Mouse (Mus musculus): ENCODE results near the gene Nr6a1. TPM values are rescaled to one million over a fixed set of nuclear protein-coding genes. Genes with fewer than 3 reads are reported as not detected.

Gene Nr6a1
- total and polyA plus RNA-seq, 2 experiments: 5.9 to 14.8 TPM

- DNase-seq (ENCODE audit: extremely low read depth, low read depth, low spot score): no peak
- H3K4me3 ChIP-seq (ENCODE audit: insufficient read depth, low read depth, low read length): no peak overlapping the region
- H3K27me3 ChIP-seq (ENCODE audit: control insufficient read depth, insufficient read depth, low read length): no peaks in the 10 kb centered on the region
- H3K9ac ChIP-seq (ENCODE audit: low read depth, low read length): no peak overlapping the region
- H3K79me2 ChIP-seq (ENCODE audit: control insufficient read depth, insufficient read depth, low read length): peaks cover 3% of the 10 kb centered on the region; the same call in 1 of the 2 replicates
- no peaks in the 10 kb centered on the region for H3K36me3 ChIP-seq (ENCODE audit: control insufficient read depth, insufficient read depth, low read length)
- TF ChIP-seq POLR2A (IDR thresholded peaks at IDR 0.05; ENCODE audit: extremely low read depth, insufficient read depth, low read length): no peak
- no peak for TF ChIP-seq CTCF (IDR thresholded peaks at IDR 0.05; ENCODE audit: low read depth, low read length)
- H3K27ac ChIP-seq (replicated peaks; ENCODE audit: insufficient read depth, low read depth, low read length): no peak overlapping the region
- WGBS: 67% methylated on average over 2 of the region's 2 CpGs
- H3K4me1 ChIP-seq (ENCODE audit: control insufficient read depth, insufficient read depth, low read length): peaks cover 9% of the 10 kb centered on the region
Observed at GRCm38 (mm10) chr2:38777326-38777725, 150.2 kb downstream of the Nr6a1 start.

- no peaks in the 10 kb centered on the region for H3K27me3 ChIP-seq (ENCODE audit: control insufficient read depth, insufficient read depth, low read length)
- WGBS: 18% methylated on average over 2 of the region's 2 CpGs
- peaks cover under 1% of the 10 kb centered on the region; the same call in 1 of the 2 replicates for H3K79me2 ChIP-seq (ENCODE audit: control insufficient read depth, insufficient read depth, low read length)
- no peak overlapping the region for H3K9ac ChIP-seq (ENCODE audit: low read depth, low read length)
- H3K4me3 ChIP-seq (ENCODE audit: insufficient read depth, low read depth, low read length): no peak overlapping the region
- no peak for TF ChIP-seq POLR2A (IDR thresholded peaks at IDR 0.05; ENCODE audit: extremely low read depth, insufficient read depth, low read length)
- TF ChIP-seq CTCF (IDR thresholded peaks at IDR 0.05; ENCODE audit: low read depth, low read length): no peak
- no peaks in the 10 kb centered on the region for H3K36me3 ChIP-seq (ENCODE audit: control insufficient read depth, insufficient read depth, low read length)
- peaks cover 3% of the 10 kb centered on the region for H3K4me1 ChIP-seq (ENCODE audit: control insufficient read depth, insufficient read depth, low read length)
- H3K27ac ChIP-seq (replicated peaks; ENCODE audit: insufficient read depth, low read depth, low read length): peak overlapping the region; percentile 57; the same call in 1 of the 2 replicates
- DNase-seq (ENCODE audit: extremely low read depth, low read depth, low spot score): peak; percentile 93
Observed at GRCm38 (mm10) chr2:38774936-38775335, 152.6 kb downstream of the Nr6a1 start.

GRCm38 (mm10) chr2:38771478-38771797 is 156.1 kb downstream of the Nr6a1 start:
- Histone ChIP-seq H3K36me3 (ENCODE audit: control insufficient read depth, insufficient read depth, low read length) (peaks cover 4% of the 10 kb centered on the region), H3K9ac (ENCODE audit: low read depth, low read length) (no peak overlapping the region), H3K27ac (replicated peaks; ENCODE audit: insufficient read depth, low read depth, low read length) (no peak overlapping the region), H3K79me2 (ENCODE audit: control insufficient read depth, insufficient read depth, low read length) (peaks cover 9% of the 10 kb centered on the region; the same call in 1 of the 2 replicates), H3K27me3 (ENCODE audit: control insufficient read depth, insufficient read depth, low read length) (no peaks in the 10 kb centered on the region), H3K4me3 (ENCODE audit: insufficient read depth, low read depth, low read length) (no peak overlapping the region), H3K4me1 (ENCODE audit: control insufficient read depth, insufficient read depth, low read length) (peaks cover 3% of the 10 kb centered on the region)
- TF ChIP-seq POLR2A (IDR thresholded peaks at IDR 0.05; ENCODE audit: extremely low read depth, insufficient read depth, low read length) (no peak), CTCF (IDR thresholded peaks at IDR 0.05; ENCODE audit: low read depth, low read length) (no peak)
- peak; percentile 40 for DNase-seq (ENCODE audit: extremely low read depth, low read depth, low spot score)
- 26% methylated on average over 2 of the region's 2 CpGs for WGBS

DNA sequence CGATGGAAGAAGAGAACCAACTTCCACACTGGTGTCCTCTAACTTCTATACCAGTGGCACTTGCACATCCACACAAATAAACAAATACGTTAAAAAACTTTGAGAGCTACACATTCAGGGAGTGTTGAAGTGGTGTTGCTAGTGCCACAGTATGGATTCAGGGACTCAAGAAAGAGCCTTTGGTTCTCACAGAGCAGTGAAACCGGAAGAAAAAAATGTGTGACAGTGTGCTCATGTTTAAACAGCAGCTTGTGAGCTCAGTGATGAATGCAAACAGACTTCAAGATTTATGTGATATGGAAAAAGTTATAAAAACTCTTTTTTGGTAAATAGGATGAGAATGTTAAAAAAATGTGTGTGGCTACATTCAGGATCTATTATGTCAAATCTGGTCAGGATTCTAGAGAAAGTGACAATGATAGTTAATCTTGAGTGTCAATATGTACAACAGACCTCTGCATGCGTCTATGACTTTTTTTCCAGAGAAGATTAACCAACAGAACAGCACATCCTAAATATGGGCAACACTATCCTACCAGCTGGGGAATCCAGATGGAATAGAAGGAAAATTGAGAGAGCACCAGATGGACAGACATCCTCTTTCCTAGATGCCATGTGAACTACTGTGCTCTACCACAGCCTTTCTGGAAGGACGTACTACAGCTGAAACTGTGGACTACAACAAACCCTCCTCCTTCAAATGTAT is 156.6 kb downstream of the Nr6a1 start:
- H3K27me3 ChIP-seq (ENCODE audit: control insufficient read depth, insufficient read depth, low read length): no peaks in the 10 kb centered on the region
- no peak overlapping the region for H3K4me3 ChIP-seq (ENCODE audit: insufficient read depth, low read depth, low read length)
- WGBS: 80% methylated on average over 5 of the region's 5 CpGs
- H3K27ac ChIP-seq (replicated peaks; ENCODE audit: insufficient read depth, low read depth, low read length): no peak overlapping the region
- no peak for DNase-seq (ENCODE audit: extremely low read depth, low read depth, low spot score)
- H3K4me1 ChIP-seq (ENCODE audit: control insufficient read depth, insufficient read depth, low read length): peaks cover 3% of the 10 kb centered on the region
- H3K36me3 ChIP-seq (ENCODE audit: control insufficient read depth, insufficient read depth, low read length): peaks cover 4% of the 10 kb centered on the region
- TF ChIP-seq POLR2A (IDR thresholded peaks at IDR 0.05; ENCODE audit: extremely low read depth, insufficient read depth, low read length) (no peak), CTCF (IDR thresholded peaks at IDR 0.05; ENCODE audit: low read depth, low read length) (no peak)
- H3K79me2 ChIP-seq (ENCODE audit: control insufficient read depth, insufficient read depth, low read length): peaks cover 12% of the 10 kb centered on the region; the same call in 1 of the 2 replicates
- no peak overlapping the region for H3K9ac ChIP-seq (ENCODE audit: low read depth, low read length)

- Histone ChIP-seq H3K79me2 (ENCODE audit: control insufficient read depth, insufficient read depth, low read length) (peaks cover 12% of the 10 kb centered on the region; the same call in 1 of the 2 replicates), H3K36me3 (ENCODE audit: control insufficient read depth, insufficient read depth, low read length) (peaks cover 4% of the 10 kb centered on the region), H3K4me3 (ENCODE audit: insufficient read depth, low read depth, low read length) (no peak overlapping the region), H3K9ac (ENCODE audit: low read depth, low read length) (no peak overlapping the region), H3K27me3 (ENCODE audit: control insufficient read depth, insufficient read depth, low read length) (no peaks in the 10 kb centered on the region), H3K27ac (replicated peaks; ENCODE audit: insufficient read depth, low read depth, low read length) (no peak overlapping the region), H3K4me1 (ENCODE audit: control insufficient read depth, insufficient read depth, low read length) (no peaks in the 10 kb centered on the region; the same call in 1 of the 2 replicates)
- WGBS: 86% methylated on average over 4 of the region's 4 CpGs
- TF ChIP-seq CTCF (IDR thresholded peaks at IDR 0.05; ENCODE audit: low read depth, low read length) (no peak), POLR2A (IDR thresholded peaks at IDR 0.05; ENCODE audit: extremely low read depth, insufficient read depth, low read length) (no peak)
- no peak for DNase-seq (ENCODE audit: extremely low read depth, low read depth, low spot score)
Observed at GRCm38 (mm10) chr2:38767177-38767931, 160.1 kb downstream of the Nr6a1 start.
